Mouse (Mus musculus) heart, postnatal 0 days (tissue): ENCODE results near the gene Rpl23. TPM values are rescaled to one million over a fixed set of nuclear protein-coding genes. Genes with fewer than 3 reads are reported as not detected.
A peak's percentile ranks its signal among the peaks of the same experiment; 100 is the strongest.

Experiments
- ATAC-seq: fragments of 200-750 bp; cut with Nextera tagmentation; 2 replicates; pipeline ENCODE4 v1.8.0; 2017; ENCODE audit warnings: low read depth, moderate number of reproducible peaks, moderate library complexity; ENCODE audit not compliant: insufficient read depth
- DNase-seq: peaks from one replicate; pipeline ENCODE4 v3.0.0-alpha.2; 2016; ENCODE audit warnings: low spot score
- H3K27ac ChIP-seq: fragments of 300-500 bp; sonication (generic); 2 replicates; pipeline ENCODE4 v1.5.1; 2014; ENCODE audit warnings: low read depth, mild to moderate bottlenecking
- H3K27me3 ChIP-seq: fragments of 300-500 bp; sonication (generic); 2 replicates; pipeline ENCODE4 v1.6.1; 2014; ENCODE audit warnings: low read length, mixed read lengths; ENCODE audit not compliant: control insufficient read depth, insufficient read depth
- H3K36me3 ChIP-seq: fragments of 300-500 bp; sonication (generic); replicated peaks from 2 replicates; pipeline ENCODE4 v1.6.1; 2014; ENCODE audit warnings: low read length, mixed read lengths; ENCODE audit not compliant: control insufficient read depth, insufficient read depth
- H3K4me1 ChIP-seq: fragments of 300-500 bp; sonication (generic); 2 replicates; pipeline ENCODE4 v1.6.1; 2014; ENCODE audit warnings: antibody characterized with exemption; ENCODE audit not compliant: control insufficient read depth, insufficient read depth
- H3K4me2 ChIP-seq: fragments of 300-500 bp; sonication (generic); 2 replicates; pipeline ENCODE4 v1.6.1; 2014; ENCODE audit warnings: low read depth, mild to moderate bottlenecking, low read length, moderate library complexity
- H3K4me3 ChIP-seq: fragments of 300-500 bp; sonication (generic); 2 replicates; pipeline ENCODE4 v1.5.1; 2014; ENCODE audit warnings: low read depth, low read length
- H3K9ac ChIP-seq: fragments of 300-500 bp; sonication (generic); replicated peaks from 2 replicates; pipeline ENCODE4 v1.6.1; 2014; ENCODE audit warnings: low read depth, low read length, mixed read lengths
- H3K9me3 ChIP-seq: fragments of 300-500 bp; sonication (generic); replicated peaks from 2 replicates; pipeline ENCODE4 v1.6.1; 2016; ENCODE audit warnings: low read length; ENCODE audit not compliant: control insufficient read depth
- CTCF ChIP-seq: IDR thresholded peaks from 2 replicates; pipeline ENCODE4 v1.5.1; 2016; ENCODE audit warnings: antibody characterized with exemption, control low read depth, low read depth
- EP300 ChIP-seq: IDR thresholded peaks from 2 replicates; pipeline ENCODE4 v1.6.1; 2016; ENCODE audit warnings: antibody characterized with exemption, low read depth
- WGBS: fragments of 180-500 bp; shearing (Covaris S2); extraction: QIAGEN DNeasy Blood & Tissue Kit; methylation state at CpG from one replicate; pipeline ENCODE4 v1.1.7; 2014; 5-methylcytosine and 5-hydroxymethylcytosine counted together
- polyA plus RNA-seq: library from polyadenylated mRNA; unstranded; fragments of >200 nt; fragmentation: Nextera tagmentation; extraction: Ambion mirVana; gene quantifications from 2 replicates; pipeline ENCODE4 v1.2.1, GENCODE M21; 2015
- total RNA-seq: library from RNA; depleted of rRNA; stranded (reverse); fragments of >200 nt; gene quantifications from 2 replicates; pipeline ENCODE4 v1.2.3, GENCODE M21; 2014; ENCODE audit warnings: low replicate concordance

Rpl23 gene
- total and polyA plus RNA-seq, 2 experiments from 2014 or later, result 208 to 394 TPM

- DNase-seq, result no peak
- H3K9ac ChIP-seq, result no peak overlapping the region
- H3K9me3 ChIP-seq, result no peaks in the 10 kb centered on the region
- peaks cover 57% of the 10 kb centered on the region for H3K36me3 ChIP-seq
- H3K4me2 ChIP-seq, result no peak overlapping the region
- no peak for TF ChIP-seq EP300
- no peak for TF ChIP-seq CTCF
- no peaks in the 10 kb centered on the region for H3K27me3 ChIP-seq
- H3K4me3 ChIP-seq, result no peak overlapping the region
- ATAC-seq, result no peak
- no peaks in the 10 kb centered on the region for H3K4me1 ChIP-seq
- WGBS, result 53% methylated on average over 6 of the region's 6 CpGs
- H3K27ac ChIP-seq, result no peak overlapping the region
Observed at GRCm38 (mm10) chr11:97827654-97828053, 45.4 kb upstream of the Rpl23 start.

GRCm38 (mm10) chr11:97826414-97826813 is 44.2 kb upstream of the Rpl23 start:
- Histone ChIP-seq H3K4me2 (no peak overlapping the region), H3K4me3 (no peak overlapping the region), H3K36me3 (peaks cover 58% of the 10 kb centered on the region), H3K27ac (no peak overlapping the region), H3K4me1 (no peaks in the 10 kb centered on the region), H3K9ac (no peak overlapping the region), H3K9me3 (no peaks in the 10 kb centered on the region), H3K27me3 (no peaks in the 10 kb centered on the region)
- ATAC-seq (no peak), DNase-seq (no peak)
- TF ChIP-seq CTCF, result no peak
- TF ChIP-seq EP300, result no peak
- WGBS, result 72% methylated on average over 7 of the region's 7 CpGs

GRCm38 (mm10) chr11:97825971-97826370 is 43.7 kb upstream of the Rpl23 start:
- Histone ChIP-seq H3K36me3 (peaks cover 58% of the 10 kb centered on the region), H3K4me3 (no peak overlapping the region), H3K9me3 (no peaks in the 10 kb centered on the region), H3K4me2 (no peak overlapping the region), H3K27me3 (no peaks in the 10 kb centered on the region), H3K4me1 (peaks cover 4% of the 10 kb centered on the region), H3K9ac (no peak overlapping the region), H3K27ac (no peak overlapping the region)
- TF ChIP-seq CTCF, result no peak
- no peak for TF ChIP-seq EP300
- DNase-seq, result no peak
- 86% methylated on average over 9 of the region's 9 CpGs for WGBS
- ATAC-seq, result no peak

GRCm38 (mm10) chr11:97825295-97825694 is 43.1 kb upstream of the Rpl23 start:
- no peak for TF ChIP-seq CTCF
- TF ChIP-seq EP300, result no peak
- ATAC-seq (no peak), DNase-seq (no peak)
- Histone ChIP-seq H3K9ac (no peak overlapping the region), H3K4me2 (no peak overlapping the region), H3K9me3 (no peaks in the 10 kb centered on the region), H3K27me3 (no peaks in the 10 kb centered on the region), H3K4me3 (no peak overlapping the region), H3K36me3 (peaks cover 58% of the 10 kb centered on the region), H3K4me1 (peaks cover 9% of the 10 kb centered on the region), H3K27ac (no peak overlapping the region)
- 74% methylated on average over 10 of the region's 10 CpGs for WGBS

GRCm38 (mm10) chr11:97824895-97825294 is 42.7 kb upstream of the Rpl23 start:
- H3K36me3 ChIP-seq, result peaks cover 58% of the 10 kb centered on the region
- no peak for TF ChIP-seq EP300
- TF ChIP-seq CTCF, result no peak
- H3K9me3 ChIP-seq, result no peaks in the 10 kb centered on the region
- H3K4me1 ChIP-seq, result peaks cover 10% of the 10 kb centered on the region
- H3K9ac ChIP-seq, result no peak overlapping the region
- ATAC-seq (no peak), DNase-seq (no peak)
- H3K27ac ChIP-seq, result peak overlapping the region; percentile 30; the same call in 1 of the 2 replicates
- H3K4me2 ChIP-seq, result no peak overlapping the region
- no peaks in the 10 kb centered on the region for H3K27me3 ChIP-seq
- H3K4me3 ChIP-seq, result no peak overlapping the region
- 55% methylated on average over 6 of the region's 6 CpGs for WGBS

- TF ChIP-seq CTCF, result no peak
- no peak for TF ChIP-seq EP300
- no peak overlapping the region for H3K9ac ChIP-seq
- H3K36me3 ChIP-seq, result peaks cover 54% of the 10 kb centered on the region
- DNase-seq (no peak), ATAC-seq (no peak)
- H3K4me1 ChIP-seq, result peaks cover 17% of the 10 kb centered on the region
- no peak overlapping the region for H3K27ac ChIP-seq
- no peak overlapping the region for H3K4me3 ChIP-seq
- WGBS, result 95% methylated on average over 11 of the region's 11 CpGs
- no peaks in the 10 kb centered on the region for H3K9me3 ChIP-seq
- H3K4me2 ChIP-seq, result no peak overlapping the region
- no peaks in the 10 kb centered on the region for H3K27me3 ChIP-seq
Observed at GRCm38 (mm10) chr11:97824168-97824567, 41.9 kb upstream of the Rpl23 start.
